Mouse (Mus musculus): ENCODE results near the gene Nbr1. TPM values are rescaled to one million over a fixed set of nuclear protein-coding genes. Genes with fewer than 3 reads are reported as not detected.

Nbr1 gene
- polyA plus RNA-seq, 1 experiment from 2014 or later, result 34.5 TPM

GRCm38 (mm10) chr11:101585805-101586204, 33.9 kb downstream of the Nbr1 start:
- no peaks in the 10 kb centered on the region for H3K9me3 ChIP-seq (ENCODE audit: control insufficient read depth, low read length)
- H3K4me1 ChIP-seq (replicated peaks; ENCODE audit: control insufficient read depth, insufficient read depth), result peaks cover 2% of the 10 kb centered on the region; the same call in 1 of the 2 replicates
- H3K9ac ChIP-seq (ENCODE audit: low read length), result no peak overlapping the region
- no peak overlapping the region for H3K27ac ChIP-seq (replicated peaks)
- 60% methylated on average over 4 of the region's 4 CpGs for WGBS
- no peaks in the 10 kb centered on the region for H3K27me3 ChIP-seq (ENCODE audit: control insufficient read depth, insufficient read depth, low read length)
- DNase-seq (ENCODE audit: low spot score) (no peak), ATAC-seq (ENCODE audit: low FRiP score, low TSS enrichment) (no peak)
- no peak overlapping the region for H3K4me3 ChIP-seq (ENCODE audit: low read depth, low read length)
- TF ChIP-seq EP300 (optimal IDR thresholded peaks at IDR 0.05), result no peak
- no peak for TF ChIP-seq CTCF (IDR thresholded peaks at IDR 0.05; ENCODE audit: low read depth)
- no peaks in the 10 kb centered on the region; the same call in 1 of the 2 replicates for H3K36me3 ChIP-seq (ENCODE audit: control insufficient read depth, insufficient read depth, low read length)
- no peak overlapping the region for H3K4me2 ChIP-seq (replicated peaks; ENCODE audit: low read depth)

- WGBS, result 85% methylated on average over 10 of the region's 10 CpGs
- no peak overlapping the region for H3K4me3 ChIP-seq (ENCODE audit: low read depth, low read length)
- DNase-seq (ENCODE audit: low spot score), result no peak
- no peak overlapping the region for H3K4me2 ChIP-seq (replicated peaks; ENCODE audit: low read depth)
- no peak for TF ChIP-seq EP300 (optimal IDR thresholded peaks at IDR 0.05)
- TF ChIP-seq CTCF (IDR thresholded peaks at IDR 0.05; ENCODE audit: low read depth), result no peak
- H3K9ac ChIP-seq (ENCODE audit: low read length), result no peak overlapping the region
- no peaks in the 10 kb centered on the region; the same call in 1 of the 2 replicates for H3K36me3 ChIP-seq (ENCODE audit: control insufficient read depth, insufficient read depth, low read length)
- H3K9me3 ChIP-seq (ENCODE audit: control insufficient read depth, low read length), result no peaks in the 10 kb centered on the region
- no peak; the same call in 1 of the 2 replicates for ATAC-seq (ENCODE audit: low FRiP score, low TSS enrichment)
- no peaks in the 10 kb centered on the region for H3K4me1 ChIP-seq (replicated peaks; ENCODE audit: control insufficient read depth, insufficient read depth)
- no peaks in the 10 kb centered on the region for H3K27me3 ChIP-seq (ENCODE audit: control insufficient read depth, insufficient read depth, low read length)
- H3K27ac ChIP-seq (replicated peaks), result no peak overlapping the region
Observed at GRCm38 (mm10) chr11:101587676-101588075, 35.7 kb downstream of the Nbr1 start.

- WGBS, result 91% methylated on average over 7 of the region's 7 CpGs
- TF ChIP-seq CTCF (IDR thresholded peaks at IDR 0.05; ENCODE audit: low read depth), result no peak
- no peak for TF ChIP-seq EP300 (optimal IDR thresholded peaks at IDR 0.05)
- no peak overlapping the region for H3K9ac ChIP-seq (ENCODE audit: low read length)
- no peaks in the 10 kb centered on the region for H3K4me1 ChIP-seq (replicated peaks; ENCODE audit: control insufficient read depth, insufficient read depth)
- no peak overlapping the region for H3K27ac ChIP-seq (replicated peaks)
- no peak overlapping the region for H3K4me3 ChIP-seq (ENCODE audit: low read depth, low read length)
- H3K9me3 ChIP-seq (ENCODE audit: control insufficient read depth, low read length), result no peaks in the 10 kb centered on the region
- no peaks in the 10 kb centered on the region for H3K27me3 ChIP-seq (ENCODE audit: control insufficient read depth, insufficient read depth, low read length)
- DNase-seq (ENCODE audit: low spot score) (no peak), ATAC-seq (ENCODE audit: low FRiP score, low TSS enrichment) (no peak)
- no peak overlapping the region for H3K4me2 ChIP-seq (replicated peaks; ENCODE audit: low read depth)
- H3K36me3 ChIP-seq (ENCODE audit: control insufficient read depth, insufficient read depth, low read length), result no peaks in the 10 kb centered on the region; the same call in 1 of the 2 replicates
Observed at GRCm38 (mm10) chr11:101588868-101589267, 36.9 kb downstream of the Nbr1 start.

- TF ChIP-seq CTCF (IDR thresholded peaks at IDR 0.05; ENCODE audit: low read depth) (peak; percentile 85), EP300 (optimal IDR thresholded peaks at IDR 0.05) (no peak)
- H3K9me3 ChIP-seq (ENCODE audit: control insufficient read depth, low read length), result no peaks in the 10 kb centered on the region
- no peak overlapping the region for H3K4me3 ChIP-seq (ENCODE audit: low read depth, low read length)
- ATAC-seq (ENCODE audit: low FRiP score, low TSS enrichment), result peak; percentile 36; the same call in 1 of the 2 replicates
- DNase-seq (ENCODE audit: low spot score), result peak; percentile 84
- no peak overlapping the region for H3K4me2 ChIP-seq (replicated peaks; ENCODE audit: low read depth)
- 27% methylated on average over 5 of the region's 5 CpGs for WGBS
- no peak overlapping the region for H3K27ac ChIP-seq (replicated peaks)
- no peaks in the 10 kb centered on the region for H3K27me3 ChIP-seq (ENCODE audit: control insufficient read depth, insufficient read depth, low read length)
- H3K9ac ChIP-seq (ENCODE audit: low read length), result no peak overlapping the region
- no peaks in the 10 kb centered on the region for H3K4me1 ChIP-seq (replicated peaks; ENCODE audit: control insufficient read depth, insufficient read depth)
- no peaks in the 10 kb centered on the region; the same call in 1 of the 2 replicates for H3K36me3 ChIP-seq (ENCODE audit: control insufficient read depth, insufficient read depth, low read length)
Observed at GRCm38 (mm10) chr11:101589444-101589843, 37.5 kb downstream of the Nbr1 start.

GRCm38 (mm10) chr11:101589989-101590624, 38.2 kb downstream of the Nbr1 start:
- Histone ChIP-seq H3K4me2 (replicated peaks; ENCODE audit: low read depth) (no peak overlapping the region), H3K4me3 (ENCODE audit: low read depth, low read length) (no peak overlapping the region), H3K36me3 (ENCODE audit: control insufficient read depth, insufficient read depth, low read length) (no peaks in the 10 kb centered on the region; the same call in 1 of the 2 replicates), H3K4me1 (replicated peaks; ENCODE audit: control insufficient read depth, insufficient read depth) (no peaks in the 10 kb centered on the region), H3K9ac (ENCODE audit: low read length) (no peak overlapping the region), H3K9me3 (ENCODE audit: control insufficient read depth, low read length) (no peaks in the 10 kb centered on the region), H3K27me3 (ENCODE audit: control insufficient read depth, insufficient read depth, low read length) (no peaks in the 10 kb centered on the region), H3K27ac (replicated peaks) (no peak overlapping the region)
- WGBS, result 53% methylated on average over 12 of the region's 12 CpGs
- peak; percentile 50 for DNase-seq (ENCODE audit: low spot score)
- no peak for ATAC-seq (ENCODE audit: low FRiP score, low TSS enrichment)
- TF ChIP-seq CTCF (IDR thresholded peaks at IDR 0.05; ENCODE audit: low read depth) (no peak), EP300 (optimal IDR thresholded peaks at IDR 0.05) (no peak)

GRCm38 (mm10) chr11:101599156-101599555, 47.2 kb downstream of the Nbr1 start, which contains the start of gene Gm11634:
Gene Gm11634 (minus strand): TSS chr11:101599256.
- H3K4me1 ChIP-seq (replicated peaks; ENCODE audit: control insufficient read depth, insufficient read depth), result no peaks in the 10 kb centered on the region
- H3K27me3 ChIP-seq (ENCODE audit: control insufficient read depth, insufficient read depth, low read length), result no peaks in the 10 kb centered on the region
- no peak within 1 kb of the TSS for H3K9ac ChIP-seq (ENCODE audit: low read length)
- DNase-seq (ENCODE audit: low spot score), result no peak
- no peak within 1 kb of the TSS for H3K27ac ChIP-seq (replicated peaks)
- H3K4me3 ChIP-seq (ENCODE audit: low read depth, low read length), result no peak within 1 kb of the TSS
- H3K36me3 ChIP-seq (ENCODE audit: control insufficient read depth, insufficient read depth, low read length), result no peaks in the 10 kb centered on the region
- no peak for ATAC-seq (ENCODE audit: low FRiP score, low TSS enrichment)
- no peak within 1 kb of the TSS for H3K4me2 ChIP-seq (replicated peaks; ENCODE audit: low read depth)
- no peaks in the 10 kb centered on the region for H3K9me3 ChIP-seq (ENCODE audit: control insufficient read depth, low read length)
- TF ChIP-seq EP300 (optimal IDR thresholded peaks at IDR 0.05) (no peak), CTCF (IDR thresholded peaks at IDR 0.05; ENCODE audit: low read depth) (no peak)
- 71% methylated on average over 6 of the region's 6 CpGs for WGBS

Measured in stomach, postnatal 0 days (tissue).